Mouse (Mus musculus) bone marrow, adult 2 months (tissue): ENCODE results near the gene Cdk12.

Experiments
- CTCF ChIP-seq: fragments of 200-500 bp; IDR thresholded peaks from 2 replicates; pipeline ENCODE4 v1.5.1; 2011; ENCODE audit warnings: low read length, control low read depth; ENCODE audit not compliant: control insufficient read depth, insufficient read depth
- POLR2A ChIP-seq: fragments of 200-500 bp; IDR thresholded peaks from 2 replicates; pipeline ENCODE4 v1.6.1; 2011; ENCODE audit warnings: low read depth, mild to moderate bottlenecking, control low read depth, low read length, borderline replicate concordance; ENCODE audit not compliant: control insufficient read depth

DNA sequence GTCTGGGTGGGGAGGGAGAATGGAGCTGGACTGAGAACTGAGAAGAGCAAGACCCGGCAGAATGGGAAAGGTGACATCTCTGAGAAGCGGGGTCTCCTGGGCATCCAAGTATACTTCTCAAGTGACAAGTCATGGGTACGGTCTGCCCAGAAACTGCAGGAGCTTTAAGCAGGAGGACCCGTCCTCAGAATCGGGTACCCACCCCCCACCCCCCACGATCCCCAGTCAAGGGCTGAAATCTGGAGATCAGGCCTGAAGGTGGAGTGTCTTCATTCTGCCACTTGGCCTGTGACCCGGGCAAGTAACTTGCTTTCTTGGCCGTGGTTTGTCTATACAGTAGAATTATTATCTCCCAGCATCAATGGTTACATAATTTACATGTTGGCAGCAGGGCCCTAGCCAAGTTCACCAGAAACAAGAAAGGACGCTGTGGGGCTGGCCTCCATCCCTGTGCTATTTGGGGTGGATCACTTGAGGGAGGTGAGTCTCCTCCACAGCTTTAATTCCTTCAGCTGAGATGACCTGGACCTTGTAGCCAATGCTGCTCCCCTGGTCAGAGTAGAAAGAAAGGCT is 92.2 kb downstream of the Cdk12 start:
- TF ChIP-seq CTCF (no peak), POLR2A (no peak)
